9 mouse cellular contexts compared by ENCODE assay signal in the genomic region with DNA sequence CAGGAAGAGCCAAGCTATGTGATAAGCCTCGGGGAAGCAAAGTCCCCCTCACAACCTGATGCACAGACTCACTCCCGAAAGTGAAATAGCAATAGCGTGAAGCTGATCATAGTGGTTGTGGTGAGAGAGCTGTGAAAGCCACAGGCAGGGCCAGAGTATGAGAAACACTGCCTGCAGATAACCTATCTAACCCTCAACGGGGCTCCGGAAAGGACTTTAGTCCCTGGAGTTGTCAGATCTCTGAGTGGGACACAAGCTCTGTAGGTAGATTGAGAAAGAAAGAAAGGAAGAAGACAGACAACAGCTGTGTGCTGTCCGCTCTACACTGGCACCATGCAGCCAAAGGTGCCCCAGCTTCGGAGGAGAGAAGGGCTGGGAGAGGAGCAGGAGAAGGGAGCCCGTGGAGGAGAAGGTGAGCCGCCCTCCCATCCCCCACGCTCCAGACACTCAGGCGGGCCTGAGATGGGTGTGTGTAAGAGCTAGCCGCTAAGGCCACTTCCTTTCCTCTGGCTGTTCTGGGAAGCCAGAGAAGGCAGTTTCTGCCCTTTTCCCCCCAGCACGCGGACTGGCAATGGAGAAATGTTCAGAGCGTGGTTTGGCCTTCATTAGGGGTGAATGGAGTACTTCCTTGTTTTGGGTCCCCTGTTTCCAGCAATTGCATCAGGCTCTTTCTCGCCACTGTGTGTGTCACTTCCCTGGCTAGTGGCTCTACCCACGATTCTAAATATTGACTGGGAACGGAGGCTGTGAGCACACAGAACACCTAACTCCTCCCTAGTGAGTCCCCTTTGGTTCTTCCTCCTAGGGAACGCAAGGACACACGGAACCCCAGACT. TPM values are rescaled to one million over a fixed set of nuclear protein-coding genes. Genes with fewer than 3 reads are reported as not detected.
DNase-seq lines count a peak whose midpoint lies in the region; ATAC-seq and TF ChIP-seq lines count a peak whose summit lies in the region.
"Had no signal": no experiment of that assay in that cellular context is flagged by ENCODE, and none has a peak within 500 bp of the region (broad histone marks: within the 10 kb centered on the region; RNA-seq: fewer than 3 reads in every experiment).

TSS of gene Soat2 (plus strand) at position 226 of the 835 bp plus-strand sequence.

- intact Hi-C loops in heart, postnatal 10 days (cut with DNase I): no loop called here

- no peak for DNase-seq in forebrain, embryonic 10.5 days (ENCODE audit: extremely low spot score, low spot score)
- DNase-seq in forebrain, postnatal 0 days: no peak
- DNase-seq in heart, postnatal 10 days: peak; percentile 29 to 52
- DNase-seq in liver: peak; percentile 78
- DNase-seq in midbrain, embryonic 14.5 days: no peak

- no peak within 1 kb of the TSS for H3K4me2 ChIP-seq in forebrain, postnatal 0 days (ENCODE audit: low read depth)
- no peak within 1 kb of the TSS; the same call in 1 of the 2 replicates for H3K4me2 ChIP-seq in neural tube, embryonic 15.5 days
- H3K4me2 ChIP-seq in midbrain, embryonic 14.5 days (ENCODE audit: low read length): no peak within 1 kb of the TSS
- H3K4me2 ChIP-seq: neural tube, embryonic 12.5 days had no signal

- WGBS in forebrain, embryonic 10.5 days: 58% methylated on average over 20 of the region's 20 CpGs
- WGBS in forebrain, postnatal 0 days: 59% methylated on average over 20 of the region's 20 CpGs
- WGBS in neural tube, embryonic 15.5 days: 60% methylated on average over 20 of the region's 20 CpGs
- WGBS in midbrain, embryonic 14.5 days: 67% methylated on average over 20 of the region's 20 CpGs

- TF ChIP-seq CTCF in forebrain, postnatal 0 days (IDR thresholded peaks at IDR 0.05; ENCODE audit: low read depth): no peak

- no peaks in the 10 kb centered on the region for H3K36me3 ChIP-seq in forebrain, embryonic 10.5 days (replicated peaks)
- no peaks in the 10 kb centered on the region for H3K36me3 ChIP-seq in forebrain, postnatal 0 days (ENCODE audit: insufficient read depth)
- no peaks in the 10 kb centered on the region for H3K36me3 ChIP-seq in neural tube, embryonic 15.5 days
- H3K36me3 ChIP-seq in midbrain, embryonic 14.5 days (ENCODE audit: control insufficient read depth, insufficient read depth, low read length): no peaks in the 10 kb centered on the region
- H3K36me3 ChIP-seq: neural tube, embryonic 12.5 days had no signal

- H3K4me3 ChIP-seq in forebrain, embryonic 10.5 days: peak within 1 kb of the TSS; percentile 26
- no peak within 1 kb of the TSS for H3K4me3 ChIP-seq in forebrain, postnatal 0 days (ENCODE audit: low read depth, low read length)
- H3K4me3 ChIP-seq in neural tube, embryonic 15.5 days (replicated peaks): no peak within 1 kb of the TSS
- H3K4me3 ChIP-seq in midbrain, embryonic 14.5 days (replicated peaks; ENCODE audit: low read depth, low read length): no peak within 1 kb of the TSS
- H3K4me3 ChIP-seq: neural tube, embryonic 12.5 days had no signal

- no peak within 1 kb of the TSS for H3K9ac ChIP-seq in forebrain, postnatal 0 days
- H3K9ac ChIP-seq in neural tube, embryonic 15.5 days (replicated peaks): no peak within 1 kb of the TSS
- H3K9ac ChIP-seq in midbrain, embryonic 14.5 days (replicated peaks; ENCODE audit: low read length): no peak within 1 kb of the TSS
- H3K9ac ChIP-seq: neural tube, embryonic 12.5 days had no signal

- peak within 1 kb of the TSS; percentile 59 for H3K27ac ChIP-seq in forebrain, embryonic 10.5 days
- no peak within 1 kb of the TSS for H3K27ac ChIP-seq in forebrain, postnatal 0 days (ENCODE audit: low read depth, low read length)
- no peak within 1 kb of the TSS for H3K27ac ChIP-seq in neural tube, embryonic 15.5 days (replicated peaks)
- no peak within 1 kb of the TSS for H3K27ac ChIP-seq in midbrain, embryonic 14.5 days (replicated peaks; ENCODE audit: low read depth, low read length)
- H3K27ac ChIP-seq: neural tube, embryonic 12.5 days had no signal

- peaks cover 15% of the 10 kb centered on the region for H3K27me3 ChIP-seq in forebrain, embryonic 10.5 days (ENCODE audit: poor library complexity, severe bottlenecking)
- H3K27me3 ChIP-seq in forebrain, postnatal 0 days (ENCODE audit: insufficient read depth, low read length): peaks cover under 1% of the 10 kb centered on the region; the same call in 1 of the 2 replicates
- H3K27me3 ChIP-seq in neural tube, embryonic 15.5 days (replicated peaks): peaks cover 7% of the 10 kb centered on the region
- H3K27me3 ChIP-seq in midbrain, embryonic 14.5 days (ENCODE audit: control insufficient read depth, insufficient read depth, low read length): peaks cover 4% of the 10 kb centered on the region

- peaks cover 28% of the 10 kb centered on the region for H3K4me1 ChIP-seq in forebrain, embryonic 10.5 days
- H3K4me1 ChIP-seq in forebrain, postnatal 0 days (ENCODE audit: insufficient read depth): no peaks in the 10 kb centered on the region
- H3K4me1 ChIP-seq in neural tube, embryonic 15.5 days: 0 out of 2 replicates have a peak, but pooled peaks cover 4% of the 10 kb centered on the region
- H3K4me1 ChIP-seq in midbrain, embryonic 14.5 days (ENCODE audit: control insufficient read depth, insufficient read depth, low read length): no peaks in the 10 kb centered on the region
- H3K4me1 ChIP-seq: neural tube, embryonic 12.5 days had no signal

- H3K9me3 ChIP-seq in forebrain, embryonic 10.5 days: no peaks in the 10 kb centered on the region
- H3K9me3 ChIP-seq in forebrain, postnatal 0 days (ENCODE audit: low read length): no peaks in the 10 kb centered on the region
- no peaks in the 10 kb centered on the region for H3K9me3 ChIP-seq in neural tube, embryonic 15.5 days (replicated peaks)
- no peaks in the 10 kb centered on the region for H3K9me3 ChIP-seq in midbrain, embryonic 14.5 days (ENCODE audit: control insufficient read depth, low read length)
- H3K9me3 ChIP-seq: neural tube, embryonic 12.5 days had no signal

- no peak for ATAC-seq in forebrain, postnatal 0 days
- peak; percentile 69 for ATAC-seq in activated CD4-positive, CD25-positive, alpha-beta regulatory T cell, adult 4 months
- ATAC-seq in neutrophil, adult 5-6 weeks (ENCODE audit: extremely low read depth, insufficient number of reproducible peaks, low FRiP score, poor library complexity, severe bottlenecking): peak; percentile 87
- no peak for ATAC-seq in neural tube, embryonic 15.5 days (ENCODE audit: low FRiP score)
- ATAC-seq in midbrain, embryonic 14.5 days (ENCODE audit: low FRiP score, low TSS enrichment): no peak

RNA-seq across cellular contexts. Expression of gene Soat2, which starts in this region (rescaled TPM):
- polyA plus RNA-seq in forebrain, embryonic 10.5 days (2016; fragmentation: Nextera tagmentation; extraction: Ambion mirVana): 0.09 TPM in 1 of 2 replicates, not detected in the other
- 0.10 TPM in 1 of 2 replicates, not detected in the other for total RNA-seq in forebrain, postnatal 0 days (2014; rRNA removed)
- 0.12 TPM in 1 of 2 replicates, not detected in the other for polyA plus RNA-seq in forebrain, postnatal 0 days (2015; fragmentation: Nextera tagmentation; extraction: Ambion mirVana)
- 1 to 10 TPM; 1.2 to 1.5 TPM for polyA plus RNA-seq in activated CD4-positive, CD25-positive, alpha-beta regulatory T cell, adult 4 months (2017; shearing (Covaris generic))
- under 1 TPM in 1 of 2 experiments, not detected in 1; 0.20 TPM for total RNA-seq in heart, postnatal 10 days (2021)
- 13.3 and 14.4 TPM in 2 replicates for total RNA-seq in neutrophil, adult 5-6 weeks (2017)
- 0.06 and 0.68 TPM in 2 replicates for polyA plus RNA-seq in neural tube, embryonic 15.5 days (2015; fragmentation: Nextera tagmentation; extraction: Ambion mirVana)
- not detected in 2 replicates for polyA plus RNA-seq in midbrain, embryonic 14.5 days (2014; fragmentation: Nextera tagmentation; extraction: Ambion mirVana)

Comparison
In these comparisons a context has a peak if more than half of its experiments do, and no peak if none do; other contexts are left out.
1. RNA of gene Soat2 (total RNA-seq): 13.3 to 14.4 TPM in neutrophil, adult 5-6 weeks; 0.20 TPM in heart, postnatal 10 days and 0.10 TPM in forebrain, postnatal 0 days; every median in the first group is over 10 times any median in the second.
2. Peak in DNase-seq in heart, postnatal 10 days; RNA of the gene not detected or under 1 TPM.
3. ATAC-seq: peak in activated CD4-positive, CD25-positive, alpha-beta regulatory T cell, adult 4 months (single experiment) and neutrophil, adult 5-6 weeks (single experiment); none in forebrain, postnatal 0 days (single experiment), neural tube, embryonic 15.5 days (single experiment) and midbrain, embryonic 14.5 days (single experiment).